Mouse (Mus musculus) cerebellum, postnatal 36 days (tissue): ENCODE results near the gene Ttll8.

ENCODE experiments used
- DNase-seq, 2 experiments: peaks; one replicate each; pipeline ENCODE4 v3.0.0; 2021 to 2022; ENCODE audit warnings: mixed read lengths in 2 of 2

The Ttll8 gene

GRCm38 (mm10) chr15:88921131-88921991, 32.9 kb downstream of the Ttll8 start:
- peak; percentile 72 to 88 for DNase-seq

GRCm38 (mm10) chr15:88920065-88920464, 34.2 kb downstream of the Ttll8 start:
- DNase-seq, result no peak

- no peak for DNase-seq
Observed at GRCm38 (mm10) chr15:88919328-88919727, 34.9 kb downstream of the Ttll8 start.

GRCm38 (mm10) chr15:88917126-88917525, 37.1 kb downstream of the Ttll8 start:
- DNase-seq, result no peak

- DNase-seq, result no peak
Observed at GRCm38 (mm10) chr15:88916366-88916765, 37.9 kb downstream of the Ttll8 start.

GRCm38 (mm10) chr15:88915046-88915445, 39.2 kb downstream of the Ttll8 start:
- no peak for DNase-seq

GRCm38 (mm10) chr15:88906347-88906746, 47.9 kb downstream of the Ttll8 start:
- no peak for DNase-seq

GRCm38 (mm10) chr15:88904056-88904811, 50.0 kb downstream of the Ttll8 start:
- no peak for DNase-seq

GRCm38 (mm10) chr15:88903086-88903485, 51.1 kb downstream of the Ttll8 start:
- no peak for DNase-seq

GRCm38 (mm10) chr15:88902200-88902875, 51.9 kb downstream of the Ttll8 start:
- no peak for DNase-seq

- no peak for DNase-seq
Observed at GRCm38 (mm10) chr15:88896341-88896980, 57.8 kb downstream of the Ttll8 start.

- DNase-seq, result no peak
Observed at GRCm38 (mm10) chr15:88895891-88896290, 58.3 kb downstream of the Ttll8 start.

- no peak for DNase-seq
Observed at GRCm38 (mm10) chr15:88895119-88895518, 59.1 kb downstream of the Ttll8 start.

GRCm38 (mm10) chr15:88892876-88893275, 61.3 kb downstream of the Ttll8 start:
- no peak for DNase-seq

- DNase-seq, result no peak
Observed at GRCm38 (mm10) chr15:88892252-88892651, 62.0 kb downstream of the Ttll8 start.

- no peak for DNase-seq
Observed at GRCm38 (mm10) chr15:88891676-88892040, 62.6 kb downstream of the Ttll8 start.

- DNase-seq, result peak; percentile 80 to 84
Observed at GRCm38 (mm10) chr15:88890751-88891675, 63.2 kb downstream of the Ttll8 start.

- DNase-seq, result no peak
Observed at GRCm38 (mm10) chr15:88889994-88890393, 64.2 kb downstream of the Ttll8 start.

- no peak for DNase-seq
Observed at GRCm38 (mm10) chr15:88889032-88889431, 65.2 kb downstream of the Ttll8 start.

- DNase-seq, result no peak
Observed at GRCm38 (mm10) chr15:88885376-88885775, 68.8 kb downstream of the Ttll8 start.

- no peak for DNase-seq
Observed at GRCm38 (mm10) chr15:88883342-88883741, 70.9 kb downstream of the Ttll8 start.

- no peak for DNase-seq
Observed at GRCm38 (mm10) chr15:88882851-88883250, 71.4 kb downstream of the Ttll8 start.
